Mouse (Mus musculus) CD4-positive naive resting alpha-beta T cell, adult 57 days (primary cell): ENCODE measurements around the gene Ccl6. TPM values are rescaled to one million over a fixed set of nuclear protein-coding genes. Genes with fewer than 3 reads are reported as not detected.

ENCODE experiments used
- total RNA-seq: library from RNA; stranded (reverse); gene quantifications from one replicate; pipeline ENCODE4 v1.2.4, GENCODE M21; 2023

The Ccl6 gene
- total RNA-seq, result 7.0 TPM

GRCm38 (mm10) chr11:83592853-83593252 lies at the start of gene Ccl6:
Ccl6 (minus strand) TSS chr11:83593087.

GRCm38 (mm10) chr11:83578186-83578760 lies 14.6 kb downstream of the Ccl6 start, which contains the start of gene Ccl9:
Ccl9 (minus strand) TSS chr11:83578636.

Other genes with a start within 250 kb of the Ccl6 start
- 0.89 TPM for gene Rasl10b, start 183.9 kb downstream of the Ccl6 start, total RNA-seq
- gene Gas2l2, start 163.6 kb downstream of the Ccl6 start, total RNA-seq, result not detected
- 1.1 TPM for gene 1700020L24Rik, start 155.4 kb downstream of the Ccl6 start, total RNA-seq
- gene Mmp28, start 130.0 kb downstream of the Ccl6 start, total RNA-seq, result not detected
- 139 TPM for gene Taf15, start 120.0 kb downstream of the Ccl6 start, total RNA-seq
- gene Heatr9, start 70.9 kb downstream of the Ccl6 start, total RNA-seq, result 0.62 TPM
- gene Ccl5, start 62.6 kb downstream of the Ccl6 start, total RNA-seq, result 55.9 TPM
- not detected for gene Ccl9, start 14.5 kb downstream of the Ccl6 start, total RNA-seq
- not detected for gene Rpl9-ps1, start 52.5 kb upstream of the Ccl6 start, total RNA-seq
- gene Ccl3, start 56.3 kb upstream of the Ccl6 start, total RNA-seq, result 6.0 TPM
- gene Ccl4, start 69.5 kb upstream of the Ccl6 start, total RNA-seq, result 9.0 TPM
- gene Wfdc17, start 110.9 kb upstream of the Ccl6 start, total RNA-seq, result not detected
- gene Wfdc18, start 115.9 kb upstream of the Ccl6 start, total RNA-seq, result not detected
- not detected for gene Wfdc21, start 153.9 kb upstream of the Ccl6 start, total RNA-seq
- gene Heatr6, start 160.6 kb upstream of the Ccl6 start, total RNA-seq, result 29.7 TPM